Mouse (Mus musculus) kidney, adult 8-10 months (tissue): ENCODE measurements around the gene Eaf2.
"Not testable (repeated sequence)": the region's sequence is repeated elsewhere in the genome, so short reads cannot be mapped to it uniquely, and the experiment has no call there.

Experiments
- DNase-seq, 2 experiments: peaks; one replicate each; pipeline ENCODE4 v3.0.0; 2022

Eaf2 gene

DNA sequence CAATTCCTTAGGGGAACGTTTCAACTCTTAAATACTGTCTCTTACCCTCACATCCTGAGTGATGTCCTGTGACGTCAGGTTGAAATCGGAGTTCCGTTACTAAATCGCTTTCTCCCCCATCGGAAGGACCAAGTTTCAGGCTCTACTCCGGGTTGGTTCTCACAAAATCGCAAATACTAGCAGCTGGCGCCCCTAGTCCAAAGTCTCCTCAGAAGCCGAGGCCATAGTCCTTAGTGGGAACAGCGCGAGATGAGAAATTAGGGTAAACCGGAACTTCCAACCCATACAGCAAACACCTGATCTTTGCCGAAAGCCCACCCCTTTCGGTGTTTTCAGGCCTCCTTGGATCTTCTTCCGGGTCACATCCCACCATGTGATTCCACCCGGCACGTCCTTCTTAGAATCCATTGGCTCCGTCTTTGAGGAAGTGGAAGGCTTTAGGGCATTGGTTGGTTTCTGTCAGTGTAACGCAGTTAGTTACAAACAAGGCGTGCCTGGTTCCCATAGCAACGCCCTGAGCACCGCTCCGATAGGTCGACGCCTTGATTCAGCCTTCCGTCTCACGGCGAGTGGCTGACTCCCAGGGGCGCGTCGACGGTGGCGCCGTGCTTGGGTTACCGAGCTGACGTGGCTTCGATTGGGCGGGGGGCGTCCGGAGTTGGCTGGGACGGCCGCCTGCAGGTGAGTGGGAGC lies at the start of gene Eaf2, which contains the start of gene Golgb1:
Eaf2 (minus strand) TSS at position 421 of the 693 bp plus-strand sequence.
Golgb1 (plus strand) TSS at position 558 of the 693 bp plus-strand sequence.
- DNase-seq, result peak; percentile 98 to 100

DNA sequence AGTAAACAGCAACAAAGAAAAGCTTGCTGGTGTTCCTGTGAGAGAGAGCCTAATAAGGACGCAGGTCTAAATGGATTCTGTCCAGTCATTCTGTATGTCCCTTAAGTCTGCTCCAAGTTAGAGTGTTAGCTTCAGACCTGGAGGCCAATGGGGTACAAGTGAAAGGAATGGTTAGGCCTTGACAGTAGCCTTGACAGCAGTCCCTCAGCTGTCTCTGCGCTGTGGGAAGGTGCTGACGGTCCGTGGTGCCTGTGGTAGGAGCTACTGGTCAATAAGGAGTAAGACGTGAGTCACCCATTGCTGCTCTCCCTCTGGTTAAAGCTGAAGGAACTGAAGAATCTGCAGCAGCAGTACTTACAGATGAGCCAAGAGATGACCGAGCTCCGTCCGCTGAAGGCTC lies 49.5 kb upstream of the Eaf2 start:
- DNase-seq, result no peak

DNA sequence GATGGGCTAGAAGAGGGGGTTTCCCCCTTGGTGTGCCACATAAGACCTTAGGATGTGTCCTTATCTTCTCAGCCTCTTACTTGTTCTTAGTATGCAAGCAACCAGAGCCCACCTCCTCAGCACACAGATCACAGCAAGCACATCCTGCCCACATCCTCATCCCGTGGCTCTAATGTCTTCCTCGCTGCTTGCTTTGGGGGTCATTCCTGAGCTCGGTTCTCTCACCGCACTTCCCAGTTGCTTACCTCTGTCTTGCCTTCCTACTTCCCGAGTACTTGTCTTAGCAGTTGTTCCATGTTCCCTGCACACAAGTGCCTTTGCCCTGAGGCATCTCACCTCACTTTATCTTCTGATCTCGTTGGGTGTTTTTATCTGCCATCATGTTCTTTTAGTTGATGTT lies 47.2 kb upstream of the Eaf2 start:
- DNase-seq, result no peak

DNA sequence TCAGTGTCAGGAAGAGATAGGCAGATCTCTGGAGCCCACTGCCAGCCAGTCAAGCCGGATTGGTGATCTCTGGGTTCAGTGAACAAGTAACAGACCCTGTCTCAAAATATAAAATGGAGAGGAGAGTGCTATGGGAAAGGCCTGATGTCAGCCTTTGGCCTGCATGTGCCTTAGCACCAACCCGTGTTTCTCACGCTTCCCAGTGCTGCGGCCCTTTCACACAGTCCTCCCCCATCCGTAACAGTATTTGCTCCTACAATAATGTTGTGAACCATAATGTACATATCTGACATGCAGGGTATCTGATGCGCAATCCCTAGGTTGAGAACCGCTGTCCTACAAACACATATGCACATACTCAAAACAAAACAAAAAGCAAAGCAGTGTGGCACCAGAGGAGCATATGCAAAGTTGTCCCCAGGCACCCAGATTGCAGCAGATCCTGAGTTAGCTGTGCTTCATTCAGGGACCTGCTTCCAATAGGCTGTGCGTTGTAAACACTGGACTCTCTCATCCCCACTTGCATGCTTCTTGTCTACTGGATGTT lies 46.3 kb upstream of the Eaf2 start:
- DNase-seq, result no peak

DNA sequence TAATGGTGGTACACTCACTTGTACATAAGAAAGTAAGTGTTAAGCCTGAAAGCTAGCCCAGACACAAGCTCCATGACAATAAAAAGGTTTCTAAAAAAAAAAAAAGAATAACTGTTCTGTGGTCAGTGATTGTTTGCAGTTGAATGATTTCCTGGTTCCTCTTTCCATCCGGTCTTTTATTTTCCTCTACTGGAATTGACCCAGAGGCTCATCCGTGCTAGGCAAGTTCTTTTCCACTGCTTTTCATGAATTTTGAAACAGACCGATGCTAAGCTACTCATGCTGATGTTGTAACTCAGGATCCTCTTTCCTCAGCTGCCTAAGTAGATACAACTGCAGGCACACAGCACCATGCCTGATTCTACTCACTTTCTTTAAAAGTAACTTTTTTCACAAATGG lies 45.6 kb upstream of the Eaf2 start:
- no peak for DNase-seq

DNA sequence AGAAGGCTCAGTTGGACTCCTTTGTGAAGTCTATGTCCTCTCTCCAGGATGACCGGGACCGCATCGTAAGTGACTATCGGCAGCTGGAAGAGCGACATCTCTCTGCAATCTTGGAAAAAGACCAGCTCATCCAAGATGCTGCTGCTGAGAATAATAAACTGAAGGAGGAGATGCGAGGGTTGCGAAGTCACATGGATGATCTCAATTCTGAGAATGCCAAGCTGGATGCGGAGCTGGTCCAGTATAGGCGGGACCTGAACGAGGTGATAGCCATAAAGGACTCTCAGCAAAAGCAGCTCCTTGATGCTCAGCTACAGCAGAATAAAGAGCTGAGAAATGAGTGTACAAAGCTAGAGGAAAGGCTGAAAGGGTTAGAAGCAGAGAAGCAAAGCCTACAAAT lies 43.7 kb upstream of the Eaf2 start:
- DNase-seq, result no peak

DNA sequence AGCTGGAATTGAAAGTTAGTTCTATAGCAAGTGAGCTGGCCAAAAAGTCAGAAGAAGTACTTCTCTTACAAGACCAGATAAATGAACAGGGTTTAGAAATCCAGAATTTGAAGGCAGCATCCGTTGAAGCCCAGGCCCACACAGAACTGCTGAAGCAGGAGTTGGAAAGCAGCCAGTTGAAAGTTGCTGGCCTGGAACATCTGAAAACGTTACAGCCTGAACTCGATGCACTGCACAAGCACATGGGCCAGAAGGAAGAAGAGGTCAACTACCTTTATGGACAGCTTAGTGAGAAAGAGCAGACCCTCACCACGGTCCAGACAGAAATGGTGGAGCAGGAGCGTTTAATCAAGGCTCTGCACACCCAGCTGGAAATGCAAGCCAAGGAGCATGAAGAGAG lies 39.4 kb upstream of the Eaf2 start:
- DNase-seq, result peak; percentile 72 to 79

DNA sequence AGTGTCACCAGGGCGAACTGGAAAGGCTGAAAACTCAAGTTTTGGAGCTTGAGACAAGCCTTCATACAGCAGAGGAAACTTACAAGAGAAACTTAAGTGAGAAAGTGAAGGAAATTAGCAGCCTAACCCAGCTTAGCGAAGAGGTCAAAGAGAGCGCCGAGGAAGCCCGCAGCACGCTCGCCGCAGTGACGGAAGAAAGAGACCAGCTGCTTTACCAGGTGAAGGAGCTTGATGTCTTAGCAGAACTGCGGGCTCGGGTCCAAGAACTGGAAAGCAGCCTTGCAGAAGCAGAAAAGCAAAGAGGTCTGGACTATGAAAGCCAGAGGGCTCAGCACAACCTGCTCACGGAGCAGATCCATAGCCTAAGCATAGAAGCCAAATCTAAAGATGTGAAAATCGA lies 37.5 kb upstream of the Eaf2 start:
- DNase-seq, result no peak

DNA sequence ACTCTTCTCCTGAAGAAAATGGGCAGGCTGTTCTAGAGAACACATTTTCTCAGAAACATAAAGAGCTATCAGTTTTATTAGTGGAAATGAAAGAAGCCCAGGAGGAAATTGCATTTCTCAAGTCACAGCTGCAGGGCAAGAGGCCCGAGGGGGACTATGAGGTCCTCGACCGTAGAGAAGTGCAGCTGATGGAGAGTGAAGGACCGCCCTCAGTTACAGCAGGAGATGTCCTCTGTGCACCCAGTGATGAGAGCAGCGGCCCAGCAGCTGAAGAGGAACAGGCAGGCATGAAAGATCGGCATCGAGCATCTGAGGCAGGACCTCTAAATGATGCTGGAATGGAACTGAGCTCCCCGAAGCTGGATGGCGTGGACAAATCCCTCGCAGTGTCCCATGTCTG lies 37.1 kb upstream of the Eaf2 start:
- no peak for DNase-seq

DNA sequence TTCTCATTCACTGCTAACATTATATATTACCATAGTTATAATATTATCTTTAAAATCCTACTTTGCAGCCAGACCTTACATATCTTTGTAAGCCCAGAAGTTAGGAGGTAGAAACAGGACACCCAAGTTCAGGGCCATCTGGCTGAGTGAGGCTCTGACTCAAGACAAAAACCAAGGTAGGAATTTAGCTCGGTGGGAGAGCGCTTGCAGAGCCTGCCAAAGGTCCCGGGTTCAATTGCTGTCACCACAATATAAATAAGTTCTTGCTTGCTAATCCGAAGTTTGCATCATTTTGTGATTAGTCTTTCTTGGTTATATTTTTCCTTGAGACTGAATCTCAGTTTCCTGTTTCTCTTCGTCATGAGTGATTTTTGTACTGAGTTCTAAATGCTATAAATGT lies 28.4 kb upstream of the Eaf2 start:
- no peak for DNase-seq

DNA sequence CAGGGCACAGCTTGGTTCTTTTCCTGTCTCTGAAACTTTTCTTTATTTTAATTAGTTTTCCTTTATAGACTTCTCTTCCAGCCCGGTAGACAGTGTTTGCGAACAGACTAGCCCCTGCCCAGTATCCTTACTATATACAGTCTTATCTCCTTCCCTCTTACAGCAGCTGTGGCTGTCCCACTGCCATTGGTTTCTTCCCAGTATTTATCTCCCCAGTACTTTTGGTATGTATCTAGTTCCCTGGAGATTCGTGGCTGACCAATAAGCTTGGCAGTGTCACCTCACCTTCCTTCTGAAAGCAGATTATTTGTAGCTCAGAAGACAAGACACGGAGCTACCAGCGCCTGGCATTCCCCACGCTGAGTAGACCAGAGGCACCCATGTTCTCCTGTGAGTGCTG lies 21.9 kb upstream of the Eaf2 start:
- DNase-seq, result no peak

DNA sequence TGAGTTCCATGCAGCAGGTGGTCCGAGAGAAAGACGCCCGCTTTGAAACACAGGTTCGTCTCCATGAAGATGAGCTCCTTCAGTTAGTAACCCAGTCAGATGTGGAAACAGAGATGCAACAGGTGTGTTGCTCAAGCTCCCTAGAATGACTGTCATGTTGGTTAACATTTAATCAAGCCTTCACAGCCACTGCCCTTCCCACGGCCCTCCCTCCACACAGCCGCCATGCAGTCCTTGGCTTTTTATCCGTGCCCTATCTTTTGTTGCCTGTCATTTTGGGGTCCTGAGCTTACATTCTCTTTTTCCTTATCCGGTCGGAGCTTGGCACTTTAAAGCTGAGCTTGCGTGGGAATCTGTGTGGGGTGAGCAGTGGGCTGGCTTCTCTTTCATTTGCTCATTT lies 18.5 kb upstream of the Eaf2 start:
- no peak for DNase-seq

DNA sequence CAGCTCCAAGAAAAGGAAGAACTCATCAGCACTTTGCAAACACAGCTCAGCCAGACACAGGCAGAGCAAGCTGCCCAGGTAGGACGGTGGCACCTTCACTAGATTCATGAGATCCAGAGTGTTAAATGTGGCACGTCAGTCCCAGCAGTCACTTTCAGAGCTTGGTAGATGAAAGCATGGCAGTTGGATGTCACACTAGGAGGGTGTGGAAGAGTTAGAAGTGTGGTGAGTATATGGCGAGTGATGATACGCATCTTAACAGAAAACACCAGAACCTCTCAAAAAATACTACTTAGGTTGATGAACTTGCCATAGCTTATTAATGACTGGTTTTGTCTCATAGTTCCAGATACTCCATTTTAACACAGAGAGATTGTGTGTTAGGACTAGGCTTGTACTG lies 16.6 kb upstream of the Eaf2 start:
- DNase-seq, result no peak

DNA sequence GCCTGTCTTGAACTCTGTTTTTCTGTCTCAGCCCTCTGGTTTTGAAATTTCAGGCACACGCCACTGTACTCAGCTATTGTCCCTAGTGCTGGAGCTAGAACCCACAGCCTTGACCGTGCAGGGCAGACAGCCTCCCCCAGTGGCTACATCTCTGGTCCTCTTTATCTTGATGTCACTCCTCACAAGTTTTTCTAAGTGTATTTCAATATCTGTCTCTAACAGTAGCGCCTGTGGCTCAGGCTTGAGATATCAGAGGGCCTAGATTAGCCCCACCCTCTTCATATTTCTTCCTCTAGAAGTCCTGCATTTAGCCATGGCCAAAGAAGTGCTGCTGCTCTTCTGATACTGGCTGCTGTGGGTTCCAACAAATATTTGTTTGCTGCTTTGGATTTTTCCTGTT lies 15.8 kb upstream of the Eaf2 start:
- DNase-seq, result no peak

DNA sequence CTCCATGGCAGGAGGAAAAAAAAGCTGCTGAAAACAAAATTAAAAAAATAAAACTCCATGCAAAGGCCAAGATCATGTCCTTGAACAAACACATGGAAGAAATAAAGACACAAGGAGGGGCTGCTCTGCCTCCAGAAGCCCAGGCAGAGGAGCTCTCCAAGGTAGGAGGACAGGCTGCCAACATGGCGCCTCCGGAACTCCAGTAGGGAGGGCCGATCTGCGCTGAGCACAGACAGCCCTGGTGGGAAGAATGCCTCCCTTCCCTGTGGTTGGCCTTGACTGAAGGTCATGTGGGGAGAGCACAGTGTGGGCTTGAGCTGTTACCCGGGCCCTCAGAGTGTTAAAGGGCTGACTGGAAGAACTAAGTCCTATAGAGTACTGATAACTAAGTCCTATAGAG lies 12.7 kb upstream of the Eaf2 start:
- DNase-seq, result no peak

DNA sequence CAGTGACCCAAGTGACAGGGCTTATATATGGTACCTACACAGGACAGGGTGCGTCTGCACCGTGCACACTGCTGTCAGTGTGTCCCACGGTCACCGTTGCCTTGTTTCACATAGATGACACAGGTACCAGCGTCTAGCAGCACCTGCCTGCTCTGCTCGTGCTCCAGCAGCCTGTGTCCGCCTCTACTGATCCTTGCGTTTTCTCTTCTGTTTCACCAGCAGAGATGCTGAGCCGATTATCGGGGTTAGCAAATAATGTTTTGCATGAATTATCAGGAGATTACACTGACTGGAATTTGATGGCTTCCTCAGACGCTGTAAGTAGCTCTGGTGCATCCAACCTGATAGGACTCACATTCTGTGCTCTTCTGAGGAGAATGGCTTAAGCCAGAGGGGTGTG lies 11.1 kb upstream of the Eaf2 start:
- no peak for DNase-seq

DNA sequence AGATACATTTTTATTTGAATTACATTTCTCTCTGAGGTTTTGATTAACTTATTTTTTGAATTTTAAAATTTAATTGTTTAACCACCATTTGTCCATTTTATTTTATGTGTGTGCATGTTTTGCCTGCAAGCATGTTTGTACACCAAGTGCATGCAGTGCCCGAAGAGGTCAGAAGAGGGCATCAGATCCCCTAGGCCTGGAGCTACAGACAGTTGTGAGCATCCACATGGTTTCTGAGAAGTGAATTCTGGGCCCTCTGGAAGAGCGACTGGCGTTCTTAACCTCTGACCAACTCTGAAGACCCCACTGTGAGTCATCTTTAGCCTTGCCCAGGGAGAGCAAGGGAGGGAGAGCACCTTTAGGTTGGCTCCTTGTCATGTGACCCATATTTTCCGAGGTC lies 10.1 kb upstream of the Eaf2 start:
- peak in 1 of 2 experiments; percentile 32 for DNase-seq

DNA sequence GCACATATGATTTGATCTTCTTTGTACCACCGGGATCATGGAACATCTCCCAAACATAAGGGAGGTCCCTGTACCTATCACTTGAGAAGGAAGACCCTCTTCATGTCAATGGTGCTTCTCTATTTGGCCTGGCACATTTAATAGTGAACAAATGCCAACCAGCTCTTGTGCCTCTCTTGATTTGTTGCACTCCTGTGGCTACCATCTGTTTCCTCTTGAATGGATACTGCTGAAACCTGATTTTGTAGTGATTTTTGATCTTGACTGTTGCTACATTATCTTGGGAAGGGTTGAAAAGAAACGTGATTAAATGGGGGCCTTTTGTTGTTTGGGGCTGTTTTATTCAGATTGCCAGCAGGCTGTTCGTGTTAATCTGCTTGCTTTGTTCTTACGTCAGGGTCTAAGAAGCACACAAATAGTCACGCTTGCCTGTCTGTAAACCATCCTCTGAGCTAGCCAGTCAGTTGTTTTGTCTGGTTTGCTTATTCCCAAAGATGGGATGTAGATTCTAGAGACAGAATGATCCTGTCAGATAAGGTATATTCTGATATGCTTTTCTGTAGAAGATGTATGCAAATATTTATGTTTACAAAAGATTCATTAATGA lies 8.0 kb upstream of the Eaf2 start:
- no peak for DNase-seq

DNA sequence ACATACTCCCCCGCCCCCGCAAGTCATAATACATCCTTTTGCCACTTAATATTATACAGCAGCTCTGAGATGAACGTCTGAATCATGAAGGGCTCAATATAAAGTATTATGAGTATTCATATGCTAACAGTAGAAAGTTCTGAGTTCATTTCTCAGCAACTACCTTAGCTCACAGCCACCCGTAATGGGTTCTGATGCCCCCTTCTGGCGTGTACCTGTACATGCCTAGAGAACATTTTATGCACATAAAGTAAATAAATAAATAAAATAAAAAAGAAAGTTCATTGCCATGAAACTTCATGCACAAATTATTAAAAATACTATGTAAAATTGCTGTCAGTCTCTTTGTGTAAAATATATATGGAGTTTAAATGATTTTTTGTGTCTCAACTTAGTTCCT lies 2.5 kb upstream of the Eaf2 start:
- DNase-seq, result peak in 1 of 2 experiments; percentile 22

DNA sequence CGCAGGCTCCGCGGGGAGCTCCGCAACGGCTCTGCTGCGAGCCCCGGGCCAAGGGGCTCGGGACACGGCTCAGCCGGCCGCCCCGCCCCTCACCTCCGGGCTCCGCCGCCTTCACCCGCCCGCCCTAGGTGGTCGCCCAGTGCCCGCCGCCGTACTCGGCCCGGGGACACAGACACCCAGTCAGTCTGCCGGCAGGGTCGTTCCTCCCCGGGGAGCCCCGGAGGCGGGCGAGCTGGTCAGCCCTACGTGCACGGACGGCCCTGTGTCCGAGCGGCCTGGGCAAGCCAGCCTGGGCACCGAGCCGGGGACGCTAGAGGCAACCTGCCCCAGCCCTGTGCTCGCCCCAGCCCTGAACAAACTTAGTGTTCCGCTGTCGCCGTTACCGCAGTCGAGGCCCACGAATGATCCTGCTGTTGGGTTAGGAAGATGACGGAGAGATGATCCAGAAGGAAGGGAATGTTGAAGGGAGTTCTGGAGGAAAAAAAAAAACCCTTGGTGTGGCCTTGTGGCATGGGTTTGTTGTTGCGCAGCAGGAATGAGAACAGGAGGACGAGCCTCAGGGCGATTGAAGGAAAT lies 561 bp upstream of the Eaf2 start:
- DNase-seq, result peak; percentile 10 to 50

DNA sequence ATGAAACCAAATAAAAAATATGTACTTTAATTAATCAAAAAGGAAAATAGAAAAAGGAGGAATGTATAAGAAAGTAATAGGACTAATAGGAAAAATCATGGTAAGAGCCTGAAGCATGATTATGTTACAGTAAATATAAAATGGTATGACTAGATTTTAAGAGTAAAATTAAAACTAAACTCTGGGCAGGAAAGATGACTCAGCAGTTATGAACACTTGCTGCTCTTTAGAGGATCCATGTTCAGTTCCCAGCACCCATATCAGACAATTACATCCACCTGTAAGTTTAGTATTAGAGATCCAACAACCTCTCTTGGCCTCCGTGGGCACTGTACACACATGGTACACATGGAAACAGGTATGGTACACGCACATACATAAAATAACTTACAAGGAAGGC lies 5.4 kb downstream of the Eaf2 start:
- DNase-seq, result no peak

DNA sequence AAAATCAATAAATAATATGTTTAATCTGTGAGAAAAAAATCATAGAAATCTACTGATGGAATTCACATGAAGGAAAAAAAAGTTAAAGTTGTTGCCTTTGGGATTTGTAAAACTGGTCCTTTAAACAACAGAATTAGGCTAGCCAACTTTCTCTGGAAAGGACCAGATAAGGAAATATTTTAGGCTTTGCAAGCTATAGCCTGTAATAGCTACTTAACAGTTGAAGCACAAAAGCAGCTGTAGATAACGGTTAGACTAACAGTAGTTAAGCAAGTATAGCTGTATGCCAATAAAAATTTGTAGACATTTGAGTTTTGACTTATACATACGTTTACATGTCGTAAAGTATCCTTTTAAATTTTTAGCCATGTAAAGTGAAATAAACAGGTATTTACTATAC lies 11.2 kb downstream of the Eaf2 start:
- DNase-seq, result no peak

DNA sequence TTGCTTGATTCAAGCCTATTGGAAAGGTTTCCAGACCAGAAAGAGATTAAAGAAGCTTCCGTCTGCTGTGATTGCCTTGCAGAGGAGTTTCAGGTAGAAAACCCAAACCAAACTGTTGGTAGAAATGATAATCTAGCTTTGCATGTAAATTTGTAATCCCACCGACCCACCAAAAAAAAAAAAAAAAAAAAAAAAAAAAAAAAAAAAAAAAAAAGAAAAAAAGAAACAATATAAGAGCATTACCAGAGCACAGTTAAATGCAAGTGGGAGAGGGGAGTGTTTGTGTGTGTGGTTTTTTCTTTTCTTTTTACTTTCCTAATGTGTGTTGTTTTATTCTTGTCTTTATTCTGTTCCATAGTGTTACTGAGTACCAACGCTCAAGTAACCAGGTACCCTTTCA lies 23.6 kb downstream of the Eaf2 start:
- DNase-seq, result no peak

DNA sequence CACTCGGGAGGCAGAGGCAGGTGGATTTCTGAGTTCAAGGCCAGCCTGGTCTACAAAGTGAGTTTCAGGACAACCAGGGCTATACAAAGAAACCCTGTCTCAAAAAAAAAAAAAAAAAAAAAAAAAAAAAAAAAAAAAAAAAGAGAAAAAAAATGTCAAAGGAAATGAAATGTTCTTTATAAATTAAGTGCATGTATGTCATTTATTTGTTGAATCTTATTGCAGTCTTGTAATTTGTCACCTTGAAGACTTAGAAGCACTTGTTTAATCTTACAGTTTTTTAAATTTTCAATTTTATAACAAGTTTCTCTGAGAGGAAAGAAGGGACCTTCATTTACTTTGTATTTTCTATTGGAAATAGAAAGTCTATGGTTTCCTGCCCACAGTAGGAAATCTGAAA lies 27.9 kb downstream of the Eaf2 start:
- DNase-seq, result not testable (repeated sequence)
